Mouse (Mus musculus) adrenal gland, adult 8-10 months (tissue): ENCODE measurements around the gene Tsen2. TPM values are rescaled to one million over a fixed set of nuclear protein-coding genes. Genes with fewer than 3 reads are reported as not detected.

Experiments
- DNase-seq: peaks from one replicate; pipeline ENCODE4 v3.0.0; 2022
- total RNA-seq, 4 experiments: library from RNA; stranded (reverse); gene quantifications; 2 replicates each; pipeline ENCODE4 v1.2.4; 2022

Tsen2 gene
- 10 to 100 TPM in 3 of 4 experiments, 1 to 10 TPM in 1; 9.1 to 19.9 (median 15.2) TPM for total RNA-seq

DNA sequence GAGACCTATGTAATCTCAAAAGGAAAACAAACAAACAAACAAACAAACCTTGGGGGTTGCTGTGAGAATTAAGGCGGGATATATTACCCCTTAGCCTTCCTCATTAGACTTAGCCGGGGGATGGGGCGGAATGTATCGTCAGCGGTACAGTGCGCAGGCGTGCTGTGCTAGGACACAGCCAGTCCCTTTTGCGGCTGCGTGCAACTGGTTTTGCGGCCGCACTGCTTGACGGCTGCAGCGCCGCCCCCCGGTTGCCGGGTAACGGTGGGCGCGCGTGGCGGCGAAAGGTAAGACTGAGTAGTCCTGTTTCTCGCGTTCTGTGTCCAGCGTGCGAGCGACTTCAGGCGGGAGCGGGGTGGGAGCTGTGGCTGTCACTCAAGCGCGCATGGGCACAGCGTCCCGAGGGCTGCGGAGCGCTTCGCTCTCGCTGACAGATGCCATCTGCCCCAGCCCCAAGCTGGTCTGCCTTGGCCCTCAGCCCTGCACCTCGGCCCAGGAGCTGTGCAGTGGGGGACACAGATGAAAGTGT, at the start of gene Tsen2:
TSS of gene Tsen2 (plus strand) at position 223 of the 529 bp plus-strand sequence.
- DNase-seq, result peak; percentile 94

- DNase-seq, result no peak
Measured at GRCm38 (mm10) chr6:115499540-115499939, 44.9 kb upstream of the Tsen2 start.

- DNase-seq, result no peak
Measured at GRCm38 (mm10) chr6:115500234-115500633, 44.2 kb upstream of the Tsen2 start.

GRCm38 (mm10) chr6:115501131-115501530, 43.3 kb upstream of the Tsen2 start:
- DNase-seq, result peak; percentile 74

GRCm38 (mm10) chr6:115503038-115503437, 41.4 kb upstream of the Tsen2 start:
- DNase-seq, result no peak

DNA sequence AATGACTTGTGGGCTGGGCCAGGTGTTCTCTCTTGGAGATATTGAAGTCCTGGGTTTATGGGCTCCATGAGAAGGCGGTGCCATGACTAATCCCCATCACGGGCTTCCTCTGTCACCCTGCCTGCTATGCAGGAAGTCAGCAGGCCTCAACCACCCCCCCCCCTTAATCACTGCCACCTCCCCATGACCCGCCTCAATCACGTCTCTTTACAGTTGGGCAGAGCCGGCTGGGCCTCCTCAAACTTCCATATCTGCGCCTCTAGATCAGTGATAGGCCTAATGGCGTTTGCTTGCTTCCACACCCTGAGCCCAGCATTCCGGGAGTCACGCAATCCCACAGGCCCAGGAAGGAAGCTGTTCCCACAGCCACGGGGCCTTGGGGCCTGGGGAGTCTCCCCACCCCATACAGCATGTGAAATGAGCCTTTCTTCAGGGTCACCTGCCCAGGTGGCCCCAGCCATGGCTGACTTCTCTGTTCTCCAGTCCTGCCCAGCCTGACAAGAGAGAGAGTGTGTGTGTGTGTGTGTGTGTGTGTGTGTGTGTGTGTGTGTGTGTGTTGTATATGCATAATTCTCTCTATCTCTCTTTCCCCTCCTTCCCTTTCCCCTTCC, 40.8 kb upstream of the Tsen2 start:
- DNase-seq, result no peak

- no peak for DNase-seq
Measured at GRCm38 (mm10) chr6:115504160-115504558, 40.3 kb upstream of the Tsen2 start.

DNA sequence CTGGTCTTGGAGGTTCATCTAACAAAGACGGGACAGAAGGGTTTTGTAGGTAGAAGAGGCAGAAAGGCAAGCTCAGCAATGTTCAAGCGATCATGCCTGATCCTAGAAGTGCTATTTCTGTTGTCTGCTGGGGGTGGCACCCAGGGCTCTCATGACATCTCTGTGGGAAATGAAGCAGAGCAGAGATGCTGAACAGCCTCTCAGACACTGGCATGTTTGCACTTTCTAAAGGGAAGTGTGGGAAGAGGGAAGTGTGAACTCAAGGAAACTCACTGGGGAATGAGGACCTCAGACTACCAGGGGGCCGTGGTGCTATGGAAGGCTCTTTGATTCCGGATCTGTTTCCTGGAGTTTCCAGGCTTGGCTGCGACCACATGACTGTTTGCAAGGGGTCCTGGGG, 39.5 kb upstream of the Tsen2 start:
- no peak for DNase-seq

GRCm38 (mm10) chr6:115506425-115506824, 38.0 kb upstream of the Tsen2 start:
- DNase-seq, result no peak

- DNase-seq, result peak; percentile 39
Measured at GRCm38 (mm10) chr6:115511447-115511846, 33.0 kb upstream of the Tsen2 start.

GRCm38 (mm10) chr6:115513207-115513606, 31.3 kb upstream of the Tsen2 start:
- no peak for DNase-seq

DNA sequence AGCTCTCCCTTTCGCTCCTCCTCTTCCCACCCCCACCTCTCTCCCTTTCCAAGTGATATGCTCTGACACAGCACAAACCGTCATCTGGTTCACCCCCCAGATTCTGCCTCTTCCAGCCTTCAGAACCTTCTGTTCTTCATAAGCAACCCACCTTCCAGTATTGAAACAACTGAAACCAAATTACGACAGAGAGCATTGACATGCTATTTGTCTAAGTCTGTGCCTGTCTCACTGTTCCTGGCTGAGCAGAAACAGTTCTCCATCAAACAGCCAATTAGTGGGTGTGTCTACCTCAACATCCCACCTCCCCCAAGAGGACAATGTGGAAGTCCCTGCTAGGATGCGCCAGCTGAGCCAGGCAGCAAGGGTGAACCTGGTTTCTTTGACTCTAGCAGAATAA, 26.6 kb upstream of the Tsen2 start:
- no peak for DNase-seq

DNA sequence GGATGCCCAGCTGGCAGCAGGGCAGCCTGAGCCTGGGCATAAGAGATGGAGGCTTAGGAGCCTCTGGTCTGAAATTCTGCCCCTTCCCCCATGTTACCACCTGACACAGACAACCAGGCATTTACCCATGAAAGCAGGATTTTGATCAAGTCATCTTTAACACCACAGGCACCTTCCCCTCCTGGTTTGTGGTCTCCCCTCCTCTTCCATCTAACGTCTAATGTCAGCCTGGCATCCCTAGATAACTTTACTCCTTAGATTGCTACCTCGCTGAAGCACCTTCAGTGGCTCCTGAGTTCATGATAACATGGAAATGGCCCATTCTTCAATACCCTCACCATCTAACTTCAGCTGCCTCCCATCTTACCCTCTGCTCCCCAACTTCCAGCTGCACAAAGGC, 26.1 kb upstream of the Tsen2 start:
- DNase-seq, result no peak

GRCm38 (mm10) chr6:115519275-115519699, 25.2 kb upstream of the Tsen2 start:
- DNase-seq, result no peak

DNA sequence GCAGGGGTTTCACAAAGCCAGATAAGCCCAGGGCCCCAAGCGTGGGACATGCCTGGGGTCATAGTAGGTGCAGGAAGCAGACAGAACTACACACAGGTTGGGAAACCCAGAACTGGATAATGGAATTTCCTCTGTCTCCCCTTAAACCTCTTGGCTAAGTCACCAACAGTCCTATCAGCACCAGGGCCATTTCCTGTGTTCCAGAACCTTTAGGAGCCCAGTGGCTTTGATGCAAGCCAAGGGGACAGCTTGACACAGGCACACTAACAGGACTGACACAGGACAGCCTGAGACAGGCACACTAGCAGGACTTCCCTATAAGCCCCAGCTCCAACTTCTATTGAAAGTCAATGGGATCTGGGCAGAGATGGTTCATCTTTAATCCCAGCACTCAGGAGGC, 22.5 kb upstream of the Tsen2 start:
- no peak for DNase-seq

- DNase-seq, result no peak
Measured at GRCm38 (mm10) chr6:115522691-115523146, 21.7 kb upstream of the Tsen2 start.

DNA sequence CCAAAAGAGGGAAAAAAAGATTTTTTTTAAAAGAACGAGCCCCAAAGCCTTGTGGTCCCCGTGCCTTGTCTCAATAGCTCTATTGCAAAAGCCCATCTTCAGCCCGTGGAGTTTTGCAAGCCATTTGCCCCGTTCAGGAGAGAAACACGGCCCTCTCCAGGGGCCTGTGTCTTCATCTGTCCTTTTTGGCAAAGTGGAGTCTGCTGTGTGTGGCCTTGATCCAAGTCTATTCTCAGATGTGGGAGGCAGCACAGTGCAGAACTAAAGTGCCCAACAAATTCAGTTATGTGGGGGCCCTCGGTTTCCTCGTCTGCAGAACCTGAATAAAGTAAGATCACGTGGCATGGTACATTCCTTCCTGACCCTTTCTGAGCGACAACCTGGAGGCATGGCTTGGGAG, 21.3 kb upstream of the Tsen2 start:
- no peak for DNase-seq

DNA sequence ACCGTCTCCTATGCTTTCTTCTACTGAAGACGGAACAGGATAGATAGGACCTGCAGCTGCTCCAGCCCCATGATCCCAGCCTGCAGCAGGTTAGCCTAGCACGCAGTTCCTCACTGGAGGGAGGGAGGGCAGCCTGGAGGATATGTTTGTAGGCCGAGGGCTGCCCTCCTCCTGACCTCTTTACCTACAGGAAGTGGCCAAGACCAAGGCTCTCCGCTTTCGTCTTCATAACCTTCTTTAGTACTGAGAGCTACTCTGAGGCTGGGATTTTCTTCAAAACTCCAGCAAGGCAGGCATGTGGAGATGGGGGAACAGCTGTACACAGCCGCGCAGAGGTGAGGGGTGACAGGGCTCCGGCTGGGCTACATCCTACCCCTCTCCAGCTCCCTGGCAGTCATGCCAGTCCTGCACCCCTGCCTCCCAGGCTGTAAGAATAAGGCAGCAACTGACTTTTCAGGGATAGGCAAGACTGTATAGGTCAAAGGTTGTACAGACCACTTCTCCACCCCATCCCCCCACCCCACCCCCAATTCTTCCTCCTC, 19.9 kb upstream of the Tsen2 start:
- DNase-seq, result no peak

DNA sequence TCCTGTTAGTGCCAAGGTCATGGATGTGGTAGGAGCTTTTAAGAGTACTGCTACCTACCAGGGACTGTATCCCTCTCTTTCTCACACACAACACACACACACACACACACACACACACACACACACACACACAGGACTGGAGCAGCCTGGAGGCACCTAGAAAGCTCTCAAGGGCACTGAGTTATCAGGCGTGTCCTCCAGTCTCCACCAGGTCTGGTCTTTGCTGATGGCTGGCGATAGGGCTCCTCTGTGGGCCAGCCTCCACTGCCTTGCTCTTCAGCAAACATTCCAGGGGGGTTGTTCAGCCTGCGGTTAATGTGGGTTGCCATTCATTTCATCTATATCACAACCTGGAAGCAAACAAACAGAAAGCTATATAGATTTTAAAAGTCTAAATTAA, 17.0 kb upstream of the Tsen2 start:
- no peak for DNase-seq

GRCm38 (mm10) chr6:115528372-115528771, 16.1 kb upstream of the Tsen2 start:
- no peak for DNase-seq

DNA sequence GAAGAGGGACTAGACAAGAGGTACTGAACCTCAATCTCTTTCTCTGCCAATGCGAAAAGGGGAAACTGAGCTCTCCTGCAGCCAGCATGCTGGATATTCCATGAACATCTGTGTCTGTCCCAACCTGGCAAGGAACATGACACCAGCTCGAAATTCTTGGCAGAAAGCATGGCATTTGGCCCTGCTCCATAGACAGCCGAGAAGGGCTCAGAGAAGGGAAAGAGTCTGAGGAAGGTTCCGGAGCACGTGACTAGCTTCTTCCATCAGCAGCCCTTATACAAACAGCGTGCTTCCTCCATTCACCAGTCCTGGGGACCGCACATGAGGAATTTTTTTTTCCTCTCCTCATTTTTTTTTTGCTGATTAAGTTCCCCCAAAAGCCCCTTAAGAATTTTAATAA, 9.8 kb upstream of the Tsen2 start:
- DNase-seq, result no peak

DNA sequence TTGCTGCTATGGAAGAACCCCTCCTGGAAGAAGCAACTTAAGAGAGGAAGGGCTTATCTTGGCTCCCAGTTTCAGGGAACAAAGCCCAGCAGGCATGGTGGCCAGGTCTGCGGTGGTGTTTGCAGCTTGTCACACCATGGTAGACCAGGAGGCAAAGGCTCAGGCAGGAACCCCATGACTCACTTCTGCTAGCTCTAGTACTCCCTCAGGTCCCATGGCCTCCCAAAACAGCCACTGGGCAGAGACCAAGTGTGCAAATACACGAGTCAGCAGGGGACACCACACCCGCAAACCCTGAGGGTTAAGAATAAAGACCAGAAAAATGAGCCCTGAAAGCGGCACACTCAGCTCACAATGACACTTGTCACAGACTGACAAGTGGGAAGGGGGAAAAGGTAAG, 8.3 kb upstream of the Tsen2 start:
- no peak for DNase-seq

DNA sequence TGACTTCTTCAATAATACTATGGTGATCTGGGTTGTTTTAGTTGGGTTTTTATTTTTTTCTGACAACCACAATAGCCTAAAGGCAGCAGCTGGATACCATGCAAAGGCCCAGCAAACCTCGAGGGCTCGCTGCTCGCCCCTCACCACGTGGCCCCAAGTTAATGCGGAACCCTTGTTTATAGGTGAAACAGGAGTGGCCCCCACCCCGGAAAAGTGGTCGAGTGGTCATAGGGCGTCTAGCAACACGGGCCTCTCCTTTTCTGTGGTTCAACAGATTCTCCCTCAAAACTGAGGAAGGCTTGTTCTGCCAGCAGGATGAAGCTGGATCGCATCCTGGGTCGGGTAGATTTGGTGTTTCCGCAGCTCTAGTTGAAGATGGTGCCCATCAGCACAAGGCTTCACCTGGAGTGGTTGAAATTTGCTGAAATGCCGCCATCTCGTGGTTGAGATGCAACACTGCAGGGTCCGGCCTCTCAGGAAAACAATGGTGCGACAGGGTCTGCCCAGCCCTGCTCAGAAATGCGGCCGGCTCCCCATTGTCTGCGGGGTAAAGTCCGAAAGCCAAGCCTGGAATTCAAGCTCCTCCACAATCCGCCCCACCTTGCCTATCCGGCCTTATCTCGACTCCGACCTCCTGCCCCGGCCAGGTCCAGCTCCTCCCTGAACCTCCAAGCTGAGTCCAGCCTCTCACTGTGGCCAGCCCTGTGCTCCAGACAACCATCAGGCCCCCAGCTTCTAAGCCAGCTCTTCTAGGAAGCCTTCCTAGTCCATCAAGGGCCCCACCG, 5.6 kb upstream of the Tsen2 start:
- DNase-seq, result peak; percentile 70
